Mouse (Mus musculus) inflammation-experienced regulatory T-cells, adult 6 months (primary cell): ENCODE measurements around the gene Tmem108. TPM values are rescaled to one million over a fixed set of nuclear protein-coding genes. Genes with fewer than 3 reads are reported as not detected.

Source experiments
- ATAC-seq: one replicate; pipeline ENCODE4 v1.8.0; 2017
- polyA plus RNA-seq, 3 experiments: library from polyadenylated mRNA; unstranded; fragments of 100-300 nt; shearing (Covaris generic); gene quantifications; one replicate each; pipeline ENCODE4 v1.2.1; 2017

Tmem108 gene
- polyA plus RNA-seq, 3 experiments from 2014 or later: 0.69 to 1.8 TPM; not detected in 1

DNA sequence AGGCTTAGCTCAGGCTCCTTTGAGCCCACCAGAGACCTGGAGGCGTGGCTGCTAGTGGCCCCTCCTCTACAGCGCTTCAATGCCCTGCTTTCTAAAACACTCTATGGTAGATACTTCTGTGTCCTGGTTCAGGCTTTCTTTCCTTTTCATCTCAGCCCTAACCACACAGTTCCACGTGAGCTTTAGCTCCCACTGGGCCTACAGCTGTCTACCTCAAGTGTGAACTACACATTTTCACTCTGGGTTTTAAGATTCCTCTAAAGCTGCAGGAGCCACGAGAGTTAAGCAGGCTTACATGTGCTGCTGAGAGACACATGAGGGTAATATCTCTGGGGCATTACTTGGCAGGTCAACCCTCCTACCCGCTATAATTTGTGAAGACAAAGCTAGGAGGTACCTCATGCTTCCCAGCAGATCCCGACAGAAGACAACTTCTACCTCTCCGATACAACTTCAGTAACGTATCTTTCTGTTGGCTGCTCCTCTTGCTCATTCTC lies 134.2 kb downstream of the Tmem108 start:
- ATAC-seq: no peak

- no peak for ATAC-seq
These were observed 135.5 kb downstream of the Tmem108 start for GRCm38 (mm10) chr9:103626156-103626555.

- ATAC-seq: no peak
These were observed 137.0 kb downstream of the Tmem108 start for GRCm38 (mm10) chr9:103624649-103625048.

- no peak for ATAC-seq
These were observed 137.9 kb downstream of the Tmem108 start for GRCm38 (mm10) chr9:103623560-103624316.

DNA sequence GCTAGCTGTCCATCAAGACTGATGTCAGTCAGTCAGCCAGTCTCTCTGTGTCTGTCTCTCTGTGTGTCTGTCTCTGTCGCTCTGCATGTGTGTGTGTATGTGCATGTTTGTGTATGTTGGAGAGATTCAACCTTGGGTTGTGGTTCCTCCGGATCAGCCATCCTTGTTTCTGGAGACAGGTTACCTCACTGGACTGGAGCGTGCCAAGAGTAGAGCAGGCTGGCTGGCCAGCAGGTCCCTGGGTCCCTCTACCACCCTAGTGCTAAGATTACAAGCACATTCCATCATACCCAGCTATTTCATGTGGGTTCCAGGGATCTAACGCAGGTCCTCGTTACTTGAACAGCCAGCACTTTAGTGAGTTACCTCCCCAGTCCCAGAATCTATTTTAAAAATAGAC lies 138.6 kb downstream of the Tmem108 start:
- ATAC-seq: no peak

GRCm38 (mm10) chr9:103621870-103622269 lies 139.8 kb downstream of the Tmem108 start:
- ATAC-seq: no peak

DNA sequence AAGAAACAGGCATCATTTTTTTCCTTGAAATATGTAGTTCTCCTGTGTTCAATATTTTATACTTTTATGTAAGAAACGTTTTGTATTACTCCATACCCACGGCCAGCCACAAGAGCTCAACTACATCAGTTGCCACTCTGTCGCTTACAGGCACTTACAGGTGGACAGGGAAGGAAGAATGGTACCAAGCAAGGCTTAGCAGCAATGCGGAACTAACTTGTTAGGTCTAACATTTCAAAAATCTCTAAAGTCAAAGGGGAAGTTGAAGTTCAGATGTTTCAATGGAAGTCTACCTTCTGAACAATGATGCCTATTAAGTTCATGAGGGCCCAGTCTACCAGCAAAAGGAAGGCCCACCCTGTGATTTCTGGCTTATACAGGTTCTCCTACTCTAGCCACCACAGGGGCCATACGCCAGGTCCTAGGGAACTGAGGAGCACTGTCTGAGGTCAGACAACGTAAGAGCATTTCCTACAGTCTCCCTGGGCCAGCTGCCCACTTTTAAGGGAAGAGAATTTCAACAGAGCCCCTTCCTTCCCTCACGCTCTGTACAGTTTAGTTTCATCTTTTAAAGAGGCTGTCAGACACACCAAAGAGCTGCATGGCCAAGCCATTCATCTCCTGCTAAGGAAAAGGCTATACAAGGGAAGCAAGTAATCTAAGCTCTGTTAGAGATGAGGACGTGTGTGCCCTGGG lies 141.0 kb downstream of the Tmem108 start:
- ATAC-seq: no peak

- ATAC-seq: no peak
These were observed 147.4 kb downstream of the Tmem108 start for GRCm38 (mm10) chr9:103614260-103614659.

DNA sequence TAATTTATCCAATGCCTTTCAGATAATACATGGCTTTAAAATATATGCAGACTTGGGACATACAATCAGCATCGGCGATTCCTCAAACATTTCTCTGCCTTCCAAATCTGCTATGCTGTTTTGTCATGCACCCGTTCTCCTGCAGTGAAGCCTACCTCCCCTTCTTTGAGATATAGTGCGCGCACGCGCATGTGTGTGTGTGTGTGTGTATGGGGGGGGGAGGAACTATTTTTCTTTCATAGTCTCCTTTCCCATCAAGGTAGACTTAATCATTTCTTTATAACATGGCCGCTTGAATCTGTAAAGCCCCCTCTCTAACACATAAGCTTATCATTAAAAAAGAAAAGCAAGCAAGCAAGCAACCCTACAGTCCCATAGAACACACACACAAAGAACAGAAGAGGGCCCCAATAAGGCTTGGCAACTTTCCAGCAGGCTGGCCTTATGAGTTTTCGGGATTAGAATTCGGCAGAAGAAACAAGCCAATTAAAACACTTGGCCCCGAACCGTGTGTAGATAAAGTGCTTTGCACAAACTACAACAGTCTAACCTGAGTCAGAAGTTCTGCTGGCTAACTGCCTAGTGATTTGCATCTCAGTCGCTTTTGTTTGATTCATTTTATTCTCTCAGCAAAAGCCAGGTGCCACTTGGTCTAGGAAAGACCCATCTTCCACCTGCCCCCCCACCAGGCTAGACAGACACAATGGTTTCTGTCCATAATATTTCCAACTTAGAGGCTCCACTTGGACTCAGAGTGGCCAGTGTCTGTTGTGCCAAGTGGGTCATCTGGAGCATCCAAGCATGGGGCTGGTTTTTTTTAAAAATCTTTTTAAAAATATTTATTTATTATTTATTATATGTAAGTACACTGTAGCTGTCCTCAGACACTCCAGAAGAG lies 153.2 kb downstream of the Tmem108 start:
- ATAC-seq: no peak

GRCm38 (mm10) chr9:103606056-103606455 lies 155.6 kb downstream of the Tmem108 start:
- ATAC-seq: no peak

- no peak for ATAC-seq
These were observed 157.8 kb downstream of the Tmem108 start for GRCm38 (mm10) chr9:103603792-103604191.

GRCm38 (mm10) chr9:103601878-103602277 lies 159.8 kb downstream of the Tmem108 start:
- no peak for ATAC-seq

GRCm38 (mm10) chr9:103600834-103601233 lies 160.8 kb downstream of the Tmem108 start:
- no peak for ATAC-seq

DNA sequence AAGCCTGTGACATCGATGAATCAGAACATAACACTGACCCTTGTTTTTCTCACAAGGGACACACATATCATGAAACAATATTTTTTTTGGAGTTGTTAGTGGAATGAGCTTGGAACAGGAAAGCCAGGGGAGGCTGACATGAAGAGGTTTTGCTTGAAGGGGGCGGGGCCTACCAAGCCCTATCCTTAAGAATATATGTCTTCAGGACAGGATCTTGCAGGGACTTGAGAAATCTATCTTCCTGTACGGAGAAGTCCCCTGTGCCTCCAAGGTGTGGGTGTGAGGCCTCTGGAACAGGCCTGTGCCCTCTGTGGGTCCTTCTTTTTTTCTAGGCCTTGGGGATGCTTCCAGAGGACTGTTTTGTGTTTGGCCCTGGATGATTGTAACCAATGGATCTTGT lies 161.7 kb downstream of the Tmem108 start:
- no peak for ATAC-seq

DNA sequence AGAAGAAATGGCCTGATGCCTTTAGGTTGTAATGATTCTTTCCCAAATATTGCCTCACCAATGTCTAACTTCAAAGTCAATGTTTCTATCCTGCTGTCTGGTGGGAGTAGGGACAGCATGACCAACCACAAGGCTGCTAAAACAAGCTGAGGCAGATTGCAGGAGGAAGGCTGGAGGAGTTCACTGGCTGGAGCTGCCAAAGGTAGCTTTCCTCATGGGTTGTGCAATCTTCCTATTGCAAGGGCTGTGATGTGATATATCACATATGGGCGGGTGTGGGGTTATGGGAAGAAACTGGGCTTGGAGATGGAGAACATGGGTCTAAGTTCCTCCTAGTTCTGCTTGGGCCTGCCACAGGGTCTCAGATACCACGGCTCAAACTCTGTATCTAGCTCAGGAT lies 163.8 kb downstream of the Tmem108 start:
- ATAC-seq: no peak

- no peak for ATAC-seq
These were observed 166.3 kb downstream of the Tmem108 start for GRCm38 (mm10) chr9:103595190-103595837.

DNA sequence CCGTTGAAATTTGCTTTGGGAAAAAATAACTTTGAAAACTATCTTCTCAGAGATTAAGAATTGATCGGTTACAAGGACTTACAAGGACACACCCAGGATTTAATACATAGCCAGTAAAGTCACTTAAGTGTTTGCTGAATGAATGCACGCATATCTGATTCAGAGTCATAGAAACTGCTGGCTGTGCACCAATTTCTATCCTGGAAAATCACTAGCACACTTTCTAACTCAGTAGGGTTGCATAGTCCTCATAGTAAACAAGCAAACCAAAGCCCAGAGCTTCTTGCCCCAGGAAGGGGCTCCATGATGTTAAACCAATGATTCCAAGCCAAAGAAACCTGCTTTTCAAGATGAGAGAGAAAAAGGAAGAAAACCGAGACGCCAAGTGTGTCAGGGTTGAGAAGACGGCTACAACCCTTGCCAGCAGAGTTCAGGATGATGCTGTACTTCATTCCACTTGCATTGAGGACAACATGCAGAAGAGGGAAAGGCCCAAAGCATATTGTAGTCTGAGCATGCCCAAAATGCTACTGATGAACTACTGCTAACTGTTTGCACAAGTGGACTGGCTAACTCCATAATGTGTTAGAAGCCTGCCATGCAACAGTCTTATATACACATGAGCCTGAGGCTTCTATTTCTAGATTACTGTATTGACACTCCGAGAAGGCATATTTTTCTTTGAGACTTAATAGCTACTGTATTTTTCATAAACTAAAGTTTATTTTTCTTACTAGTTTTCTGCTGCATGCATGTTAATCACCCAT lies 167.0 kb downstream of the Tmem108 start:
- ATAC-seq: no peak

DNA sequence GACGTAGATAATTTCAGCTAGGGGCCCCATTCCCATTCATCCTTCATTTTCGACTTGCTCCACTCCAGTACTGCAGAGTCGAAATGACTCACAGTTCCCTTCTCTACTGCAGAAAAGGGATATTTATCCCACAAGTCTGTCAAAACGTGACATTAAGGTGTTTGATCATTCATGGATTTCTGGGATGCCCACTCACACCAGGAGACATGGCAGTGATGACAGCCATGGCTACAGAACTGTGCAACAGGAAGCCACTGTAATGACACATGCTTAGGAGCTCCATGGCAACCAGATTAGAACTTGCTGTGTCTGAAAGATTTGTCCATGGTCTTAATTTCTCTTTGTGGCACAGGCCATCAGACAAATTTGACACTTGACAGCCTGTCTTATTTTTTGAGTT lies 168.6 kb downstream of the Tmem108 start:
- ATAC-seq: no peak

DNA sequence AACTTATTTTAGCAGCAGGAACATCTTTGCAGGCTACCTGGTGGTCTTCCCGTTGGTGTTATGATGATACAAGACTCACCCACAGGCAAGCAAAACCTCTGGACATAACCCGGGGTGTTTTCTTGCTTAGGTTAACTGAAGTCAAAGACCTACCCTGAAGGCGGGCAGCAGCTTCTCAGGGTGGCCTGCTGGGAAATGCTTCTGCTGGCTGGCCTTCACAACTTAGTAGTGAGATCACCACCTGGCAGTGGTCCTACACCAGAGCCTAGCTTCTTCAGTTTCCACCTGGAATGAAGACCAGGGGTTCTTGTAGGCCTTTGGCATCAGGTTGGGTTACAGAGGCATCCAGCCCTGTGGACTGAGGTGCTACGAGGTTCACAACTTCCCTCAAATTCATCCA lies 169.7 kb downstream of the Tmem108 start:
- ATAC-seq: no peak

- no peak for ATAC-seq
These were observed 170.8 kb downstream of the Tmem108 start for GRCm38 (mm10) chr9:103590801-103591200.

DNA sequence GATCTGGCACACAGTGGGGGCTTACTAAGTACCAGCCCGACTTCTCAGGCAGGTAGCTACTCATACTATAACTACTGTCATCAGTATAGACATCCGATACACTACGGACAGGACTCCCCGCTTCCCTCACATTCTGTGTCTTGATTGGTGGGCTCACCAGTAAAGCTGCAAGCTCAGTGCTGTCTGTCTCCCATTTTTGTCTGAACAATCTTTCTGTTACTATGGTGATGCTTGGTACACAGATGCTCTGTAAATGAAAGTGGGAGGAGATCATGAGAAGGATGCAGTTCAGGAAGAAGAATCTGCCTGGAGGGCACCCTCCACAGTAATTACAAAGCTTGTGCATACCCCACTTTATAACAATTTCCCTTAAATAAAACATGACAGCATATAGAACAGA lies 176.8 kb downstream of the Tmem108 start:
- no peak for ATAC-seq
